Mouse (Mus musculus) kidney, adult 10 weeks (tissue): Measurements from ENCODE around the gene 2010109A12Rik. TPM values are rescaled to one million over a fixed set of nuclear protein-coding genes. Genes with fewer than 3 reads are reported as not detected.

Experiments
- polyA plus RNA-seq: library from polyadenylated mRNA; stranded (reverse); fragments of 350-450 nt; fragmentation: Illumina TruSeq; extraction: RNeasy Lipid Tissue Mini Kit (QIAGEN cat#74804); gene quantifications from one replicate; pipeline ENCODE4 v1.2.3, GENCODE M21; 2014; ENCODE audit warnings: low read depth, low replicate concordance

2010109A12Rik gene
- polyA plus RNA-seq, result 2.5 TPM

GRCm38 (mm10) chr5:93206109-93207005 lies at the start of gene 2010109A12Rik, which contains the start of gene Ccni:
TSS of gene 2010109A12Rik (plus strand) at chr5:93206518.
TSS of gene Ccni (minus strand) at chr5:93206495.

Other genes starting within 250 kb of the 2010109A12Rik start
- 10.3 TPM for gene Sowahb, start 161.5 kb upstream of the 2010109A12Rik start, polyA plus RNA-seq
- gene Sept11, start 113.1 kb upstream of the 2010109A12Rik start, polyA plus RNA-seq, result 45.8 TPM
- gene Ccni, start within 50 bp of the 2010109A12Rik start, polyA plus RNA-seq, result 716 TPM
- gene Ccng2, start 60.7 kb downstream of the 2010109A12Rik start, polyA plus RNA-seq, result 54.4 TPM